Mouse (Mus musculus) ovary, postnatal 36 days (tissue): ENCODE data around the gene Olfr1508.
"Not testable (repeated sequence)": the region's sequence is repeated elsewhere in the genome, so short reads cannot be mapped to it uniquely, and the experiment has no call there.

Source experiments
- DNase-seq: peaks from one replicate; pipeline ENCODE4 v3.0.0; 2022; ENCODE audit warnings: low spot score, mixed read lengths

Olfr1508 gene

GRCm38 (mm10) chr14:52467395-52467794 lies at the start of gene Olfr1508:
Gene Olfr1508, minus strand, starts transcription at chr14:52467495.
- DNase-seq: no peak

GRCm38 (mm10) chr14:52495516-52495915 lies 28.2 kb upstream of the Olfr1508 start, which contains the start of gene Olfr1507:
Gene Olfr1507, minus strand, starts transcription at chr14:52495749.
- DNase-seq: no peak

GRCm38 (mm10) chr14:52465738-52466137 lies 1.6 kb downstream of the Olfr1508 start:
- DNase-seq: no peak

- DNase-seq: no peak
Measured at GRCm38 (mm10) chr14:52461928-52462327, 5.4 kb downstream of the Olfr1508 start.

- no peak for DNase-seq
Measured at GRCm38 (mm10) chr14:52451138-52451537, 16.2 kb downstream of the Olfr1508 start.

GRCm38 (mm10) chr14:52442690-52443089 lies 24.6 kb downstream of the Olfr1508 start, which contains the start of gene Olfr1509:
Gene Olfr1509, plus strand, starts transcription at chr14:52442990.
- no peak for DNase-seq

- DNase-seq: no peak
Measured at GRCm38 (mm10) chr14:52427686-52428085, 39.6 kb downstream of the Olfr1508 start.

- DNase-seq: no peak
Measured at GRCm38 (mm10) chr14:52414273-52414672, 53.0 kb downstream of the Olfr1508 start, which contains the start of gene Olfr1510. Gene Olfr1510, minus strand, starts transcription at chr14:52414373.

- DNase-seq: not testable (repeated sequence)
Measured at GRCm38 (mm10) chr14:52410142-52410919, 57.0 kb downstream of the Olfr1508 start.
